Mouse (Mus musculus) embryo, embryonic 9.5 days (tissue): ENCODE data around the gene Fam83c.

Experiments used
- DNase-seq: peaks from one replicate; pipeline ENCODE4 v3.0.0-alpha.2; 2017; ENCODE audit errors: extremely low spot score

Fam83c gene

GRCm38 (mm10) chr2:155826630-155827424 lies 7.8 kb downstream of the Fam83c start, which contains the start of gene Eif6:
TSS of gene Eif6 (minus strand) at chr2:155826925.
- peak; percentile 94 for DNase-seq

- DNase-seq = no peak
Observed at GRCm38 (mm10) chr2:155825904-155826629, 8.6 kb downstream of the Fam83c start.

DNA sequence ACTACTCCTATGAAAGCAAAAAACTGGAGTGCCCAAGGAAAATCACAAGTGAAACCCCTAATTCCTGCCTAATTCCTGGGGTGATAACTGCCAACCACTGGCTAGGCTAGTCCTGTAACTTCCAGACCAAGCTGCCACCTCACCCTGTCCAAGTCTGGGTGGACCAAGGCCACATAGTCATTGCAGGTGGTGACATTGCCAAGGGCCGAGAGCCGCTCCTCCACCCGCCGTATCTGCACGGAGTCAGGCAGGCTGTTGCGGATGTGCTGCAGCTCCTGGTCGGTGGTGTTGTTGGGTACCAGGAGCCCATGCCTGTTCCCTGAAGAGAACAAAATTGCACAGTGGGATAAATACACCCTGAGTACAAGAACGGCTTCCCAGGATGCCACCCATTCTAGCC lies 10.9 kb downstream of the Fam83c start:
- no peak for DNase-seq

DNA sequence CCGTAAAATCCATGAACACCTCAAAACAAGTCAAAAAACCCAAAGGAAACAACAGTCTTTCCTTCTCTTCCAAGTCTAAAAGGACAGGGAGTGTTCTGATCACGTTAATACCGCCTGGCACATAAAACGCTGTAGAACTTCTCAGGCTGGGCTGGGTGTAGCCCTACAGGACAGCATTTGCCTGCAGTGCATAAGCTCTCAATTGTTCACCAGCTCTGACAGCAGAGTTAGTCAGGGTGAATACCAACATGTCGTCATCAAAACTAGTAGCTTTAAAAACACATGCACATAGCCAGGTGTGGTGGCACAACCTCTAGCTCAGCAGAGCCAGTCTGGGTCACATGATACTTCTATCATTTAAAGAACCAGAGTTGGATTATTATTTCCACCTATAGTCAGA lies 13.9 kb downstream of the Fam83c start:
- no peak for DNase-seq

DNA sequence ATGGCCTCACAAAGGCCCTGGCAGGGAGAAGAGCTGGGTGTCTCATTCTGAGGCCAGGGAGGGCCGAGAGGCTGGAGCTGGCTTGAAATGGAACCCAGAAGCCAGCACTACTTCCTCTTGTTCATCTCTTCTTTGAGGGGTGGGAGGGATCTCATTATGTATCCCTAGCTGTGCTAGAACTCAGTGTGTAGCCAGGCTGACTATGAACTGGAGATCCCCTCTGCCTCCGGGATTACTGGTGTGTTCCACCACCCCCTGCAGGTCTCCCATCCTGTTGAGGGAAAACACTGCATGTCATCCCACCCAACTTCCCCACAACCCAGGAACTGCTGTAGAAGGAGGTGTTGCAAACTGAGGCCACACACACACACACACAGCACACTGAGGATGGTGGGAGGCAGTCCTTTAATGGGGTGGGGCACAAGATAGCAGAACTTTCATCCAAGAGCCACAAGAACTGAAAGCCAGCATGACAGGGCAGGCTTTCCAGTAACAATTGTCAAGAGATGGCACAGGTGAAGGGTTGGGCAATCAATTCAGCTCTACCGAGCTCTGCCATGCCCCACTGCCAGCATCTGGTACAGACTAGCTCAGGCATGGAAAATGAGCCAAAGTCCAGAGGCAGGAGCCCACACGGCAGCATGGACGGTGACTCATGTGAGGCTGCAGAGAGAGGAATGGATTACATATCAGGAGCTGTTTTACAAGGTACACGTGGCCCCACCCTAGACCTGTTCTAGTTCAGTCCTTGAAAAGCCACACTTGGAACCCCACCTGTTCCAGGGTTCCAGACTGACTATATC lies 15.0 kb downstream of the Fam83c start:
- no peak for DNase-seq

DNA sequence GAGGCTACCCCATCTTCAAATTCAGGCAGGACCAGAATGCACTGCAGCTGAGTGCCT lies 15.4 kb downstream of the Fam83c start, which contains the start of gene BC029722:
Gene BC029722, minus strand, starts transcription at position 35 of the 57 bp plus-strand sequence.
- DNase-seq = no peak

DNA sequence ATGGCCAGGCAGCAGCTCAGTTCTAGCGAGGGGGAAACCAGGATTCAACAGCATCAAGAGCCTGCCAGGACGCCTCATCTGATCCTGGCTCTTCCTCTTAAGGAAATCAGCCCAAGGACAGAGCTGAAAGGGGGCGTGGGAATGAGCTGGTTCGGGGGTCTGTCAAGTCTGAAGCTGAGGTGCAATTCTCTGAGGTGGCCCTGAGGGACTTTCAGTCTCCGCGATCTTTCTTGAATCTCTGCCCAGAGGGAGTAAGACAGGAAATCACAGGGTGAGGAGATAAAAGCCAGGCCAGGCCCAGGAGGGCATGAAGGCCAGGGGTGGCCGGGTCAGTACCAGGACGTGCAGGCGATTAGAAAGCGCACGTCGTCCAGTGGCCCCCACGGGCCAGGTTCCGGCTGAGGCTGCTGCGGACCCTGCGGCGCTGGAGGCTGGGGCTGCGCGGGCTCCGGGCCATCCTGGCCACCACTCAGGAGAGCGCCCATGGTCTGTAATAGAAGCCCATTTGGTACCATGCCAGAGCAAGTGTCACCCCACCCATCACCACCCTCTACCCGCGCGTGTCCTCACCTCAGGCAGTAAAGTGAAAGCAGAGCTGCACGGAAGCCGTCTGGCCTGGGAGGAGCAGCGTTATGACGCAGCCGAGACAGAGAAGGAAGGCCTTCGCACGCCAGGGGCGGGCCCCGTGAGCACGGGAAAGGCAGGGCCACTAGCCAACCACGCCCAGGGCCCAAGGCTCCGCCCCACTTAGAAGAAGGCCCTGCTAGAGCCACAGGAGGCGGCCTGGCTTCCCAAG lies 15.9 kb downstream of the Fam83c start:
- DNase-seq = peak; percentile 91

DNA sequence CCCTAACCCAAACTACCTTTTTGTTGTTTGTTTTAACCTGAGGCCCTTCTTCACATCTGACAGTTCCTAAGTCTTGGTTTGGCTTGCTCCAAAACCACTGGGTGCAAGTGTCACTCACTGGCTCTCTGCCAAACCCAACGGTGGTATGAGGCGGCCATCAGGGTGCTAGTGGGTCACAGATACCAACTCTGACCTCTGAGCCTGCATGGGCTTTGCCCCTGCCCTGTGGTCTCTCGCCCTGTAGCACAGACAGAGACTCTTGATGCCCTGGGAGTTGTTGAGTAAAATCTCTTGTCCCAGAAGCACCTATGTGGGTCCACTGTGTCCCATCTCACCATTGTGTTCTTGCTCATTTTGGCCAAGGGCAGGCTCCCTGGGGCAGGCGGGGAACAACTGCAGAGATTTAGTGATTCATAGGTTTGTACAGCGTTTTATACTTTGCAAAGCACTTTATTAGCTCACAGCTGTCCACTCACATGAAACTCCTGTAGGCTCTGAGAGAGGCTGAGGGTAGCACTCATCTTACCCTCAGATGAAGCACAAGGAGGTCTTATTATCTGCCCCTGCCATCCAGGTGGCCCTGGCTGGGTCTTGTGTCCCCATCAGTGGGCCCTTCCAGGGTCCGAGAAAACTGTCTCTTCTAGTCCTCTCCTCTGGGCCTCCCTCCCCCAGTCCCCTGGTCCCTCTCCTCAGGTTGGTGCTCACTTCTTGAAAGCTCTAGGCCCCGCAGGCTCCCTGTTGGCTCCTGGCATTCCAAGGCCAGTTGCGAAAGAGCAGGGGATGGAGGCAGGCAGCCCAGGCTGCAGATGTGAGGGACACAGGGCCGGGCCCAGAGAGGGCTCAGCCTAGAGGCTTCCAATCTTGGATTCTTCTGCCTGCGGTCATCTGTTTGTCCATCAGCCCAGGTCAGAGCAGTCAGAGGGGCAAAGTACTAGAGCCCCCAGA lies 17.1 kb downstream of the Fam83c start:
- no peak for DNase-seq

DNA sequence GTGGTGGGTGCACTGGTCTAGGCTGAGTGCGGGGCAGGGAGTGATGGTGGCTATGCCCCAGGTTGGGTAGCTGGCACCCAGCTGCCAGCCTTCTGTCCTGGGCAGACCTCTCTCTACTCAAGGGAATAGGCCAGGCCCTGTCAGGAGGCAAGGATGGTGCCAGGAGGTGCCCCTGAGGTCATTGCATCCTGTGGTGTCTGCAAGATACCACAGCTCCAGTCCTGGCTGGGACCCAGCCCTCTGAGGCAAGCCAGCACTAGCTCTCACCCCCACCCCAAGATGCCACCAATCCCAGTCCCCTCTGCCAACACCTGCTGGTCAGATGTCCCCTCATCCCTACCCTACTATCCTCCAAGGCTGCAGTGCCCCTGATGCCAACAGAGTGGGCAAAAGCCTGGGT lies 18.5 kb downstream of the Fam83c start:
- DNase-seq = no peak

GRCm38 (mm10) chr2:155814829-155815228 lies 19.8 kb downstream of the Fam83c start:
- DNase-seq = no peak

- no peak for DNase-seq
Observed at GRCm38 (mm10) chr2:155812637-155813036, 22.0 kb downstream of the Fam83c start.

DNA sequence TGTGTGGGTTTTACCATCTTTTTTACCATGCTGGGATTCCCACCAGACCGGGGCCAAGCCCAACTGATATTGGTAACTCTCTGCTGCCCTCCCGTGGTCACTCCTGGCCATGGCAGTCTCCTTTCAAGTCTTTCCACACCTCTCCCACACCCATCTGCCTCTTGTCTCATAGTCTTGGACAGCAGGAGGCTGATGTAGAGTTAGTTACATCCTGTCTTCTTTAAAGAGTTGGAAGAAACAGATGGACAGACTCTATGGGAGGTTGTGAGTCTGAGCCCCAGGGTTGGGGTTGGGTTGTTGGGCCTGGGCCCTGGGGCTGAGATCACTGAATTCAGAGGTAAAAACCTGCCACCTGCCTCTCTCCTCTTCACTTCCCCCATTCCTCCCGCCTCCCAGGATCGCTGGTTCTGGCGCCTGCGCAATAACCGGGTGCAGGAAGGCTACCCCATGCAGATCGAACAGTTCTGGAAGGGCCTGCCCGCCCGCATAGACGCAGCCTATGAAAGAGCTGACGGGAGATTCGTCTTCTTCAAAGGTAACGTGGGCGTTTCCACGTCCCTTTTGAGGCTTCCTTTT lies 22.7 kb downstream of the Fam83c start:
- DNase-seq = peak; percentile 80

DNA sequence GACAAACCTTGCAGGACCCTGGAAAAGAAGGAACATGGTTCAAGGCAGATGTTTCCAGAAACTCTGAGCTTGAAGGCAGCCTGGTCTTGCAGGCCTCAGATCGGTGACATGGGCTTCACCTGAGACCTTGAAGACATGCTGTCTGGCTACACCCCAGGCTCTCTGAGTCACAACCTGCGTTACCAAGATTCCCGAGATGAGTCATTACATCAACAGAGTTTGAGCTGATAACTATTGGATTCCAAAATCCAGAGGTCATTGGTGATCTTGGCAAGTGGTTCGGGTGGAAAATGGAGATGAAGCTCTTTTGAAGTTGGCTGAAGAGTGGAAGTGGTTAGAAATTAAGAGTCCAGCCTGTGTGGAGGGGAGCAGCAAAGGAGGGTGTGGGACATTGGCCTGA lies 25.0 kb downstream of the Fam83c start:
- no peak for DNase-seq

DNA sequence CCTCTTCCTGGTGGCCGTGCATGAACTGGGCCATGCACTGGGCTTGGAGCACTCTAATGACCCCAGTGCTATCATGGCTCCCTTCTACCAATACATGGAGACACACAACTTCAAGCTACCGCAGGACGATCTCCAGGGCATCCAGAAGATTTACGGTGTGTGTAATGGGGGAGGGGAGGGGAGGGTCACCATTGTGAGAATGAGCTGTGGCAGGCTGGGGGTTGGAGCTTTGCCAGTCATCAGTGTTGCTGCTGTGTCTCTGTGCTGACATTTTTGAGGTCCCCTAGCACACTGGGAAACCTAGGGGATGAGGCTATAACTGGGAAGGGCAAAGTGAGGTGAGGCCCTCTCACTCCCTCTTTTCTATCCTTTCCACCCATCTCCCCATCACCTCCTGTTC lies 27.2 kb downstream of the Fam83c start:
- DNase-seq = no peak

- no peak for DNase-seq
Observed at GRCm38 (mm10) chr2:155806548-155806947, 28.1 kb downstream of the Fam83c start.

- no peak for DNase-seq
Observed at GRCm38 (mm10) chr2:155805925-155806255, 28.8 kb downstream of the Fam83c start.

- DNase-seq = no peak
Observed at GRCm38 (mm10) chr2:155805231-155805924, 29.3 kb downstream of the Fam83c start.

- no peak for DNase-seq
Observed at GRCm38 (mm10) chr2:155804053-155804452, 30.6 kb downstream of the Fam83c start.

- DNase-seq = no peak
Observed at GRCm38 (mm10) chr2:155802761-155803160, 31.9 kb downstream of the Fam83c start.

DNA sequence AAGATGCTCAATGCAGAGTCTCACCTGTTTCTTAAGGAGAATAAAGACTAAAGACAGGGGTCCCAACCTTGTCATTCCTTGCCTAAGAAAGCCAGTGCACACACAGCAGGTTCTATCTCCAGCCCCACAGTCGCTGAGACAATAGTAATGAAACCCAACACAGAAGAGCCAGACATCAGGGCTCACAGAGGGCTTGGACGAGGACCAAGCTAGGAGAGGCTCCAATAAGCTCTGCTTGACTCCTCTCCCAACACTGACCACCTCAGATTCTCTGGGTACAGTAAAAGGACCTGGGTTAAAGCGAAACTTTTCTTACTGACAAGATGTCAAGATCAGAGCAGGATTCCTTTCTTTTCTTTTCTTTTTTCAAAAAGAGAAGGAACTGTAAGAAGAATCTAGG lies 36.0 kb downstream of the Fam83c start:
- DNase-seq = no peak
